Mouse (Mus musculus): ENCODE results near the gene Swi5.
"Not testable (repeated sequence)": the region's sequence is repeated elsewhere in the genome, so short reads cannot be mapped to it uniquely, and the experiment has no call there.

The Swi5 gene

DNA sequence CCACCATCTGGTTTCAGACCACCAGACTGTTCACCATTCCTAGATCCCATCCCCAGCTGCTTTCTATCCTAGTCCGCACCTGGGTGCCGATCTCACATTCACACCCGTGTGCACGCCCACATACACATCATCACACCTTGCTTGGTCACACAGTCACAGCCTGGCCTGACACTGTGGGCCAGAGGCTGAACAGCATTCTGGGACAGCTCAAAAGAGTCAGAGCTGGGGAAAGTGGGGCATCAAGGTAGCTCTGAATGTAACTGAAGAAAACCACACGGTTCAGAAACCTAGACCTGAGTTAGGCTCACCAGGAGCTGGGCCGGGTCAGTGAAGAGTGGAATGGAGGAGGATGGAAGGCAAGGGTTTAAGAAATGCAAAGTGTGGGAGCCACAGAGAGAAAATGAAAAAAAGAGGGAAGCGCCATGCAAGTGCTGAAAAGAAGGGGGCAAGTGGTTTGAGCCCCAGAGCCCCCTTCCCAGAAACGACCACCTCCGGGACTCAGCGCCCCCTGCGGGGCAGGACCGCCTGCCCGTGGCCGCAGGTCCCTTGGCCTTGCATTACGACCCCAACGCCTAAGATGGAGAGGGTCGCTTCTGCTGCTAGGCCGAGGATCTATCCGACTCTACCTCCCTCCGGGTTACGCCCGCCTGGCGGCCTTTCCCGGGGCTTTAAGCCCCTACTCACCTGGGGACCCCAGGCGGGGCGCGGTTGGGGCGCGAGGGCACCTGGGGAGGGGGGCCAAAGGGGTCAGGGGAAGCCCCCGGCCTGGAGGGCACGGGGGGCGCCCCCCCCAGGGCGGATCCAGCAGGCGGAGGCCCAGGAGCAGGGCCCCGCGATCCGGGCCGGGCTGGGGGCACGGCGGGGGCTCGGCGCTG is 23.8 kb upstream of the Swi5 start:
- DNase-seq (ENCODE audit: low spot score): no peak

DNA sequence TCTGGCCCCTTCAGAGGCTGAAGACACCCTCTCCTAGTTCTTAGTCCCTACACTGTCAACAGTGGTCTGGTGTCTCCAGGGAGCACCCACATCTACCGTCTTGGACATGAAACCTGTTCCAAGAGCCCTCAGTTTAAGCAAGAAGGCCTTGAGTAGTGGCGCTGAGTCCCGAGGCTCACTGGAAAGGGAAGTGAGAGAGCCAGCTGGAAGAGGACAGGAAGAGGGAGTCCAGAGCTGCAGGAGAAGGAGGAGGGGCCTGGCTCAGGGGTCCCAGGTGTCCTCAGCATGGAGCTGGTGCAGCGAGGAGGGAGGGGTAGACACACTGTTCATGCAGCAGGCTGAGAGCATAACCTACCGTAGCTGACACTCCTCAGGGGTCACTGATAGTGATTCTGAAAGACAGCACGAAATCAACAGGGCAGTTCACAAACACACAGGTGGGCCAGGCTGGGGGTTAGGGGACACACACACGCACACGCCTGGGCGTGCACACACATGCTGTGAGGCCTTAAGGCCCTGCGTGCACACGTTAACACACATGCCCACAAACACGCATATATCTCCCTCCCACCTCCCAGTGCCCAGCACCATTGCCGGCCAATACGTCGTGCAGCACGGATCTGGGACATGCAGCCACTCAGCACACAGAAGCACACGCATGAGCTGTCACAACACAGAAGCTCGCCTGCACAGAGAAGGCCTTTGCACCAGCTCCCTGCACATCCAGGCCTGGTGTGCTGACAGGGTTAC is 22.4 kb upstream of the Swi5 start:
- no peak for DNase-seq (ENCODE audit: low spot score)

DNA sequence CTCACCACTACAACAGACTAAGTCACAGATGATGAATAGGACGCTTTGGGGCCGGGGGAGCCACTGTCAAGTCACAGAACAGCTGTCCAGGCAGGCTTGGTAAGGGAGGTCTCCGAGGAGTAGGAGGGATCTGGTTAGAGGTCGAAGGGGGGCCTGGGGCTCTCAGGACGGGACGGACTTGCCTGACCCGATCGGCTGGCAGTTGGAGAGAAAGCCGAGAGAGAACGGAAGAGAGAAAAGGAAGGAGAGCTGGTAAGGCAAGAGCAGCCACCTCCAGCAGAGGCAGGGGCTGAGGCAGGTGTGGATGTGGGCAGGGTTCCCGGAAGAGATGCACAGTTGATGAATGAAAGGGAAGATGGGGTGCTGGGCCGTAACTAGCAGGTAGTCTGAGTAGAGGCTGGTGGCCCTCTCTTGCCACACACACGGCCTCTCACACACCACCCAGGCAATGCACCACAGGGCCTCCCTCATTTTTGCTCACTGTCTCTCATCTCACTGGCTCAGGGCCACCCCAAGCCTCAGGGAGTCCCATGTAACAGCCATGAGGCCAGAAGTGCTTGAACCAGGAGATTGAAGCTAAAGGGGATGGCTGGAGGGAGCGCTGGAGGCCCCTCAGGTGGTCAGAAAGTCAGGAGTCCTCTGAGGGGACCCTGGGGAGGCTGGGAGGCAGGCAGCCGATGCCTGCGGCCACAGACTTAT is 21.1 kb upstream of the Swi5 start:
- DNase-seq (ENCODE audit: low spot score): no peak

GRCm38 (mm10) chr2:32307941-32308760 is 20.3 kb upstream of the Swi5 start:
- peak; percentile 64 for DNase-seq (ENCODE audit: low spot score)

- DNase-seq (ENCODE audit: low spot score): no peak
Measured at GRCm38 (mm10) chr2:32307247-32307798, 19.4 kb upstream of the Swi5 start.

DNA sequence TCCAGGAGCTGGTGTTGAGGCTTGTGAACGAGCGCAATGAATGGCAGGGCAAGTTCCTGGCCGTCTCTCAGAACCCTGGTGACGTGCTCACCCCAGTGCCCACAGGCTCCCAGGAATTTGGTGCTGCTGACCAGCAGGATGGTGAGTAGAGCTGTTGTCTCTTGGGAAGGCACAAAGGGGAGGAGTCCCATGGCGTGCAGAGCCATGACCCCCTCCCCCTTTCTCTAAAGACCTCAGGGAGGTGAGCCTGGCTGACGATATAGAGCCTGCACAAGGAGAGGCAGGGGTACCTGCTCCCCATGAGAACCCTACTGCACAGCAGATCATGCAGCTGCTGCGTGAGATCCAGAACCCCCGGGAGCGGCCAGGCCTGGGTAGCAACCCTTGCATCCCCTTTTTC is 18.3 kb upstream of the Swi5 start:
- DNase-seq (ENCODE audit: low spot score): no peak

- DNase-seq (ENCODE audit: low spot score): no peak
Measured at GRCm38 (mm10) chr2:32305668-32306067, 17.8 kb upstream of the Swi5 start.

- DNase-seq (ENCODE audit: low spot score): peak; percentile 25
Measured at GRCm38 (mm10) chr2:32304145-32304832, 16.4 kb upstream of the Swi5 start.

GRCm38 (mm10) chr2:32302952-32303351 is 15.1 kb upstream of the Swi5 start:
- no peak for DNase-seq (ENCODE audit: low spot score)

DNA sequence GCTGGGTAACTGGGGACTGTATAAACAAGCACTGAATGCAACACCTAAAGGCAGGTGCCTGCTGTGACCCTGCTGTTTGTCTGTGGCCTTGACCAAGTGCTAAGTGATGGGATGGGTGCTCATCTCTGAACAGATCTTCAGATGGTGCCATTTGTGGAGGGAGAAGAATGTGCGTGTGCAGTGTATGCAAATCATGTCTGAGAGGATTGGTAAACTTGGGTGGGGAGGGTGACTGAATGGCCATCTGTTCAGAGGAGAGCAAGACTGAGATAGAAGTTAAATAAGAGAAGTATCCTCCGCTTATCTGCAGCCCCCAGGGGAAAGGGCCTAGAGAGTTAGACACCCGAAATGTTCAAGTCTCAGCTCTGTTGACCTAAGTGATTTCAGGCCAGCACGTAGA is 11.6 kb upstream of the Swi5 start:
- DNase-seq (ENCODE audit: low spot score): no peak

GRCm38 (mm10) chr2:32295842-32296241 is 8.0 kb upstream of the Swi5 start:
- not testable (repeated sequence) for DNase-seq (ENCODE audit: low spot score)

DNA sequence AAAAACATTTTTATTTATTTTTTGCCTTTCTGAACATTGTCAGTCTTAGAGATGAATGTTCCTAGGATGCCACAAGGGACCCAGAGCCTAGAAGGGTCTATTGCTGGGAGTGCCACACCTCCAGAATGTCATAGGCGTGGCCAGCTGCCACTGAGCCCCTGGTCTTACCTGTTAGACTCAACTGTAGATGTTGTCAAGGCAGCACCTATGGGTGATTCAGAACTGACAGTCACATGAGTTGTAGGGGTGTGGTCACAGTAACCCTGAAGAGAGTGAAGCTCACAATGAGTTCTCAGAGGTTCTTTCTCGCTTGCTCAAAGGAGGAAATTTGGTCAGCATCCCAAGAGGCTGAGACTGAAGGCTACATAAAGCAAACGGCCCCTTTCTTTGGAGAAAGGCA is 7.4 kb upstream of the Swi5 start:
- no peak for DNase-seq (ENCODE audit: low spot score)

DNA sequence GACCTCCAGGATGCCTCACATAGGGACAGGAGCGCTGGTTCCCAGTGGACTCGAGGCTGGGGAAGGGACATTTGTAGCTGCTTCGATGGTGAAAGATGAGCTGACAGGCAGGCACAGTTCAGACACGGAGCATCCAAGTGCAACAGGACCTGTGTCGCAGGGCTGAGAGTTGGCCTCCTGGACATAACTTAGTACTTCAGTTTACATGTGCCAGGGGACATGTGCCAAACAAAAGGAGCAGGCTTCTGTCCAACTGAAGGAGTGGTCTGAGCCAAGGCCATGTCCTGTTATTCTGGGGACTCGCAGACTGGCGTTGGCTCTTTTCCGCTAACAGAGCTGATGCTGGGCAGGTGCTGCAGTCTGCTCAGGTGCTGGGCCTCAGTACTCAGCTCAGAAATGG is 6.5 kb upstream of the Swi5 start:
- DNase-seq (ENCODE audit: low spot score): no peak

DNA sequence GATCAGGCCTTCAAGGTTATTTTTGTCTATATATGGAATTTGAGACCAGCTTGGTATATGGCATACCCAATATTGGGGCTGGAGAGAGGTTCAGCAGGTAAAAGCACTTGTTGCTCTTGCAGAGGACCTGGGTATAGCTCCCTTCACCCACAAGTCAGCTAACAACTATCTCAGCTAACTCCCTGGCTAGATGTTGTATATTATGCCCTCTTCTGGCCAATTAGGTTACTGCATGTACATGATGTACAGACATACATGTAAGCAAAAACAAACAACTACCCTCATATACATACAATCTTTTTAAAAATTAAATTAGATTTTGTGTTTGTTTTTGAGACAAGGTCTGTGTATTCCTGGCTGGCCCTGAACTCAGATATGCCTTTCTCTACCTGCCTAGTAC is 1.7 kb upstream of the Swi5 start:
- peak; percentile 73 for DNase-seq (ENCODE audit: low spot score)

- peak; percentile 37 for DNase-seq (ENCODE audit: low spot score)
Measured at GRCm38 (mm10) chr2:32288371-32288931, 576 bp upstream of the Swi5 start.

- DNase-seq (ENCODE audit: low spot score): no peak
Measured at GRCm38 (mm10) chr2:32287334-32287840, 488 bp downstream of the Swi5 start, which contains the start of gene Golga2. Golga2 (plus strand) TSS chr2:32287384.

DNA sequence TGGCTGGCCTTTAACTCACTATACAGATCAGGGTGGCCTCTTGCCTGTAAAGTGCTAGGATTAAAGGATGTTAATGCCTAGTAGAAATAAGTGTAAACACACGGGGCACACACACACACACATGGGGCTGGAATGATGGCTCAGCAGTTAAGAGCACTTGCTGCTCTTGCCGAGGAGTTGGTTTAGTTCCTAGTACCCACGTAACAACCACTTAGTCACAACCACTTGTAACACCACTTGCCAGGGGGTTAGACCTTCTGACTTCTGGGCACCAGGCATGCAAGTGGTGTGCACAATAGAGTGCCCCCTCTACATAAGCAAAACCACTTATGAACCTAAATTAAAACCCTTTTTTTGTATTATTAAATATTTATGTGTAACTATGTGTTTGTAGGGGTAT is 3.9 kb downstream of the Swi5 start:
- DNase-seq (ENCODE audit: low spot score): no peak

DNA sequence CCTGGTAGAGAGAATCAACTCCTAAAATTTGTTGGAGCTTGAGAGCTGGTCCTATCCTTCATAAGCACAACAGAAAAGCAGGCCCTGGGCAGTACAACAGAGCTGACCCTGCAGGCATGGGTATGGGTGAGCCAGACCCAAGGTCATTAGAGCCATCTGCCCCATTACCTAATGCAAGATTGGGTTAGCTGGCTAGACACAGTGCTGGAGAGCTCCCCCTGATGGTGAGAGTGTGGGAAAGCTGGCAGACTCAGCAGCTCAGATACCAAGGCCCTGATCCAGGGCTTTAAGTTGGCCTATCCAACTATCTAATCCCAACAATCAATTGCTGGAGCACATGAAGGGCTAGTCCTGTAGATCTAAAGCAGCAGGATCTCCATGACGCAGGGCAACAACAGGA is 5.1 kb downstream of the Swi5 start:
- peak; percentile 62 for DNase-seq (ENCODE audit: low spot score)

DNA sequence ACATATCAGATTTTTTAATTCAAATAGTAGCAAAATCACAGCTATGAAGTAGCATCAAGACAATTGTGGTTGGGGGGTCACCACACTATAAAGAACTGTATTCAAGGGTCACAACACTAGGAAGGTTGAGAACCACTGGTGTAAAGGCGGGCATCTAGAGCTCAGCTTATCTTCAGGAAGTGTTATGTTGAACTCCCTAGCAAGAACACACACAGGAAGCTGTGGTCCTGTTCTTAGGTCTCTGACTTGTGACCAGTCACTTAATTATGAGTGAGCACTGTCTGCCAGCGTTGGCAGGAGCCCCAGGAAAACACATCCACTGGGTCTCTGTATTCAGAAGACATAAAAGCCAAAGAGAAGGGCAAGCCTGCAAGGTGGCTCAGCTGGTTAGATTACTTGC is 5.6 kb downstream of the Swi5 start:
- no peak for DNase-seq (ENCODE audit: low spot score)

DNA sequence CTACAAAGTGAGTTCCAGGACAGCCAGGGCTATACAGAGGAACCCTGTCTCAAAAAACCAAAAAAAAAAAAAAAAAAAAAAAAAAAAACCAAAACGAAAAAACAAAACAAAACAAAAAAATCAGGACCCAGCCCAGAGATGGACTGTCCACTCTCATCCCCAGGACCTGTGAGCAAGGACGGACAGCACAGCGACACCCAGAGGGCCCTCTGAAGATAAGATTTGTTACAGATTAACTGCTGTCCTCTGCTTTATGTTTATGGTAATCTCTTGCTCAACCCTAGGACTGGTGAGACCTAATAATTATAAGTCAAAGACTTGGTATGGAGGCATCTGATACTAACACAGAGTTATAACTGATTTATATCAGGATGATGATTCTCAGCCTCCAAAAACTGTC is 12.1 kb downstream of the Swi5 start:
- DNase-seq (ENCODE audit: low spot score): no peak
